Mouse (Mus musculus) cerebellum, postnatal 25 days (tissue): Measurements from ENCODE around the gene Ripk3.

ENCODE experiments used
- DNase-seq, 2 experiments: peaks; one replicate each; pipeline ENCODE4 v3.0.0; 2021; ENCODE audit warnings: mixed read lengths in 2 of 2

The Ripk3 gene

DNA sequence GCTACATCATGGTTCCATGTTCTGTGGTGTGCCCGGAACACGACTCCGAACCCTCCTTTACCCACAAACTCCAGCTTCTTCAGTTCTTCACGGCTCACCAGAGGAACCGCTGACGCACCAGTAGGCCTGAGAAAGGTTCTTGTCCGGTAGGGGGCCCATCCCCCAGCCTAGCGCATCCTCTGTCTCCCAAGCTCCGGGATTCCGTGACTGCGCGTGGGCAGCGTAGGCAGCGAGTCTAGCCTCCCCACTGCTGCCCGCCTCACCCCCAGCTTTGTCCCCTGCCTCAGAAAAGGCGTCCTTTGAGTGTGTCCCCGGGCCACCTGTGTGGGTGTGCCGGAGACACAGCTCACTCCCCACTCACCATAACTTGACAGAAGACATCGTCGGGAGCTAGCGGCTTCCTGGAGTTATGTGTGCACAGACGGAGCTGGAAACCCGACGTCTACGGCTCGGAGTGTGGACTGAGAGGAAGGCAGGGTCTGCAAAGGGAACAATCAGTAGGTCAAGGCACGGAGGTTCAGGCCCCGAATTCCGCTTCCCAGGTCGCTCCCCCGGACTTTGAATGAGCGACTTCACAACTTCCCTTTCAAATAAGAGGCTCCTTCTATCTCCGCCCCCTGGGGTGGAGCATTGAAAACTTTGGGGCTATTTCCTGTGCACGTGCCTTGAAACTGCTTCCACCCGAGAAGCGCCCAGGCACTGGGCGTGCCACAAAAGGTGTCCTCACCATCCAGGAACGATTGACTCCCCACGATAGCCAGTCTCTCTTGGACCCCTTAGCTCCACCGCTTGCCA, at the start of gene Ripk3:
Ripk3 (minus strand) TSS at position 610 of the 795 bp plus-strand sequence.
- DNase-seq: no peak

DNA sequence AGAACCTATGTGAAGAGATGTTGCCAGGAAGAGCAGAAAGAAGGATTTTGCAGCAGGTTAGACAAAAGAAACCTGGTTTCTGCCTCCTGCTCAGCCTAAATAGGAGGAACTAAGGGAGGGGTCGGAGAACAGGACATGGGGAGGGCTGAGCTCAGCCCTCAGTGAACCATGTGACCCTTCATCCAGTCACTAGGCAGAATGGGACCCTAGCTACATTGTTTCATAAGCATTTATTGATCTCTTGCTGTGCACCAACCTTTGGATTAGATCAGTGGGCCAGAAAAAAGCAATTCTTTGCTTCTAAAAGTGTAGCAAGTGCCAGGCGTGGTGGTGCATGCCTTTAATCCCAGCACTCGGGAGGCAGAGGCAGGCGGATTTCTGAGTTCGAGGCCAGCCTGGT, 49.6 kb upstream of the Ripk3 start:
- no peak for DNase-seq

GRCm38 (mm10) chr14:55834808-55835533, 46.3 kb upstream of the Ripk3 start:
- DNase-seq: no peak

DNA sequence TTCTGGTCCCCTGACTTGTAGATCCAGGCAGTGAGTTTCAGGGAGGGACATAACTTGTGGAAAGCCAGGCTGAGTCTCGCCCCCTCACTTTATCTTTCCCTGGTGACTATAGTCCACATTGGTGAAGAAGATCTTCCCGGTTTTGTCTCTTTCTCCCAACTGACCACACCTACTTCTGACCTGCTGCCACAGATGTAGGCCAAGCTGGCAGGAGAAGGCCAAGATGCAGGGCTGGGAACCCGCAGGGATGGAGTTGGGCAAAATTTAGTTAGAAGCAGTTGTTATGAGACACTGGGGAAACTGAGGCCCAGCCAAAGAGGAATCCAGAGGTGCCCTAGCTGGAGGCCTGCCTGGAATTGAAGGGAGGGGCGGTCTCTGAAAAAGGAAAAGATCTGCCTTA, 44.5 kb upstream of the Ripk3 start:
- DNase-seq: no peak

GRCm38 (mm10) chr14:55830331-55830730, 41.7 kb upstream of the Ripk3 start:
- no peak for DNase-seq

DNA sequence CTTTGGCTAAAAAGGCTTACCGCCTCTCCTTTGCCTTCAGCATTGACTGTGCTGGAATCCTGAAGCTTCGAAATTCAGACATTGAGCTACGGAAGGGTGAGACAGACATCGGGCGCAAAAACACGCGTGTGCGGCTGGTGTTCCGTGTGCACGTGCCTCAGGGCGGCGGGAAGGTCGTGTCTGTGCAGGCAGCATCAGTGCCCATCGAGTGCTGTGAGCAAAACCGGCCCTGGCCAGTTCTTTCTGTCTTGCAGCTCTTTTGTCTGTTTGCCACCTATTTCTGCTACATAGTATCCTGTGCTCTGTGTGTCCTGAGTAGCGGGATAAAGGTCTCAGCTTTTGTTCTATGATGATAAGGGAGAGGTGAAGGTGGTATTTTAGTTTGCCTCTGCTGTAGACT, 41.2 kb upstream of the Ripk3 start:
- no peak for DNase-seq

- DNase-seq: no peak
Observed at GRCm38 (mm10) chr14:55828716-55829263, 40.1 kb upstream of the Ripk3 start.

DNA sequence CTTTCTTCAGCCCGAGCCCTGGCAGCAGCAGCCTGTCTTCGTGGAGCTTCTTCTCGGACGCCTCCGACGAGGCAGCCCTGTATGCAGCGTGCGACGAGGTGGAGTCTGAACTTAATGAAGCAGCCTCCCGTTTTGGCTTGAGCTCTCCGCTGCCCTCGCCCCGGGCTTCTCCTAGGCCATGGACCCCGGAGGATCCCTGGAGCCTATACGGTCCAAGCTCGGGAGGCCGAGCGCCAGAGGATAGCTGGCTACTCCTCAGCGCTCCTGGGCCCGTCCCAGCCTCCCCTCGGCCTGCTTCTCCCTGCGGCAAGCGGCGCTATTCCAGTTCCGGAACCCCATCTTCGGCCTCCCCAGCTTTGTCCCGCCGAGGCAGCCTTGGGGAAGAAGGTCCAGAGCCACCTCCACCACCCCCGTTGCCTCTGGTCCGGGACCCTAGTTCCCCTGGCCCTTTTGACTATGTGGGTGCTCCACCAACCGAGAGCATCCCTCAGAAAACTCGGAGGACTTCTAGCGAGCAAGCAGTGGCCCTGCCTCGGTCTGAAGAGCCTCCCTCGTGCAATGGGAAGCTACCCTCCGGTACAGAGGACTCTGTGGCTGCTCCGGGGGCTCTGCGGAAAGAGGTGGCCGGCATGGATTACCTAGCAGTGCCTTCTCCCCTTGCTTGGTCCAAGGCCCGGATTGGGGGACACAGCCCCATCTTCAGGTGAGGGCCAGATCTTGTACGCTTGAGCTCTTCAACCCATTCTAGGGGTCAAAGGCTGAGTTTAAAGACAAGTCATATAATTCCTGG, 38.1 kb upstream of the Ripk3 start:
- DNase-seq: peak; percentile 28 to 48

DNA sequence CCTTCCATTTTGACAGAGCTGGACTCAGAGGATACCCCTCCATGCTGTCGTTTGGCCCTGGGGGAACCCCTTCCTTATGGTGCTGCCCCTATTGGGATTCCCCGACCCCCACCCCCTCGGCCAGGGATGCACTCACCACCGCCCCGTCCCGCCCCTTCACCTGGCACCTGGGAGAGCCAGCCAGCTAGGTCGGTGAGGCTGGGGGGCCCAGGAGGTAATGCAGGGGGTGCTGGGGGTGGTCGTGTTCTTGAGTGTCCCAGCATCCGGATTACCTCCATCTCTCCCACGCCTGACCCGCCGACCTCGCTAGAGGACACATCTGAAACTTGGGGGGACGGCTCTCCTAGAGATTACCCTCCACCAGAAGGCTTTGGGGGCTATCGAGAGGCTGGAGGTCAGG, 37.5 kb upstream of the Ripk3 start:
- no peak for DNase-seq

DNA sequence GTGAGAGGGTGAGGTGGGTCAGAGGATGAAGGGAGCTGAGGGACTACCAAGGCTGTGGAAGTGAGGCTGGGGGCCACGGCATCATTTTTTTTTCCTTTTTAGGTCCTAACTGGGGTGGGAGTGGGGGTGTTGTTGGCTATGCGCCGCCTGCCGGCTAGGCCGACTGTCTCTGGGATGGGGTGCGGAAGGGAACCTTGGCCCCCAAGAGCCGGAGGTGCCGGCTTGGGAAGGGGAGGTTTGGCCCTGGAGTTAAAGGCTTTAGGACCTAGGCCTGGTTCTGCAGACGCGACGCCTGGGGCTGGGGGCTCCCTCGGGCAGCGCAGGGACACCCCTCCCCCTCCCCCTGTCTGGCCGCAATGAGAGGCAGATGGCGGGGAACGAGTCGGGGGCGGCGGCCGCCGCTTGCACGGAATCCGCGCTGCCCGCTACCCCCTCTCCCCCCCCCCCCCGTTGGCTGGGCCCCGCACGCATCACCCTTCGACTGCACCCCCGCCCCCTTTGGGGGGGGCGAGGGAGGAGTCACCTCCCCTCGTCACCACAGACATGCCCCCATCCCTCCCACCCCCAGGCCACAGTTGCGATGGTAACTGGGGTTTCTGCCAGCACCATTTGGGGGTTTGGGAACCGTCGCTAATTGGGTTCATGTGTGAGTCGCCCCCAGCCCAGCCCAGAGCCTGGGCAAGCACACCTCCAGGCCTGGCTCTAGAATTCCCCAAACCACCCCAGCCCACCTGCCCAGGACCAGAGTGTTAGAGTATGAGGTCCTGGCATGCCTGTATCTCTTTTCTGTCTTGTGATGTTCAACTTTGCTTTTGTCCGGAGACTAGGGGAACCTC, 36.8 kb upstream of the Ripk3 start:
- DNase-seq: peak; percentile 16 to 24

GRCm38 (mm10) chr14:55824481-55825215, 36.0 kb upstream of the Ripk3 start:
- peak in 1 of 2 experiments; percentile 11 for DNase-seq

GRCm38 (mm10) chr14:55824001-55824480, 35.4 kb upstream of the Ripk3 start:
- DNase-seq: peak in 1 of 2 experiments; percentile 26

DNA sequence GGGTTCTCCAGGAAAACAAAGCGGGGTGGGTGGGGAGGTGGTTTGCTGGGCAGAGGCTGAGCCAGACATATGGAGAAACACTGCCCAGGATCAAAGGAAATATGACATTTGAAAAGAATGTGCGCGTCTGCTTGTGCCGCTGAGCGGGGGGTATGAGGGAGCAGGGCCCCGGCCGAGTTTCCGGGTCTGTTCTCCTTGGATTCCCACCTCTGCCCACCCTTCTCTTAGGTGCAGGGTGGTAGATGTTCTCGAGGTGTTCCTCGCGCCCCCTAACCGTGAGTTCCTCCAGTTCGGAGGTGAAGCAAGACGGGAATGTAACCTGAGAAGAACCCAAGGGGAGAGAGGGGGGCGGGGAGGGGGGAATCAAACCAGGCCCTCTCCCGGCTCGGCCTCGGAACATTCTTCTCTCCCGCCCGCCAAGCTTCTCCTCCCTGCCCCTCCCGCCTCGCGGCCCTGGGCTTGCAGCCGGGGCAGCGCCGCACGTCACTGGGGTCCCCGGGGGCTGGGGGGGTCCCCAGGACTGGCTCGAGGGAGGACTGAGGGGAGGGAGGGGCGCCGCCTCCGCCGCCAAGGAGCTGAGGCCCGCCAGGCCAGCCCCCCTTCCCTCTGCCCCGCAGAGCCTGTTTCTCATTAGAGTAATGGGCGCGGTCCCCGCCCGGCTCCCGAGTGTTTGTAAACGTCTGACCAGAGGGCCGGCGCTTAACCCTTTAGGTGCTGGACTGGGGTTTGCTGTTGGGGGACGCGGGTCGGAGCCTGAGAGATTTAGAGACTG, 34.5 kb upstream of the Ripk3 start, which contains the start of gene Nfatc4:
Nfatc4 (plus strand) TSS at position 154 of the 772 bp plus-strand sequence.
- DNase-seq: peak; percentile 39 to 61

DNA sequence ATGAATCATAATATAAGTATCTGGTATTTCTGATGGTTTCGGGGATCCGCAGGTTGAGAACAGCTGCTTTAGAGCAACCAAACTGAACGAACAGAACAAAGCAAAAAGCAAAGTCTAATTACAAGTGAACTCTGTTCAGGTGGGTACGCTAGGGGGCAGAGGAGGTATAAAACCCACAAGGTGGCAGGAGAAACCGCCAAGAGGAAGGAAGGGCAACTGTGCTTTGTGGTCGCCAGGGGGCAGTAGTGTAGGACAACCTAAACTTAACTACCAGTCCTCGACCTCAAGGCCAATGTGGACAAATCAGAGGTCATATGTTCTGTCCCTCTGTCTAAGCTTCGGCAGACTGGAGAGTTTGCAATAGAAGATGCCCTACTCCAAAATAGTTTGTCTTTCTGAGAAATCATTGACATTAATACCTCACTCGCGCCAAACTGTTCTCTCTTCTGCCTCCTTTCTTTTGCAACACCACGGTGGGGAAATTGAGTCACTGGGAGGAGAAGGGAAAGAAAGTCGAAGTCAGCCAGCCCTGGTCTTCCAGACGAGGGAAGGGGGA, 33.8 kb upstream of the Ripk3 start:
- peak; percentile 65 to 80 for DNase-seq

GRCm38 (mm10) chr14:55820576-55820975, 31.9 kb upstream of the Ripk3 start:
- DNase-seq: peak in 1 of 2 experiments; percentile 1

GRCm38 (mm10) chr14:55819845-55820405, 31.3 kb upstream of the Ripk3 start:
- peak in 1 of 2 experiments; percentile 1 for DNase-seq

DNA sequence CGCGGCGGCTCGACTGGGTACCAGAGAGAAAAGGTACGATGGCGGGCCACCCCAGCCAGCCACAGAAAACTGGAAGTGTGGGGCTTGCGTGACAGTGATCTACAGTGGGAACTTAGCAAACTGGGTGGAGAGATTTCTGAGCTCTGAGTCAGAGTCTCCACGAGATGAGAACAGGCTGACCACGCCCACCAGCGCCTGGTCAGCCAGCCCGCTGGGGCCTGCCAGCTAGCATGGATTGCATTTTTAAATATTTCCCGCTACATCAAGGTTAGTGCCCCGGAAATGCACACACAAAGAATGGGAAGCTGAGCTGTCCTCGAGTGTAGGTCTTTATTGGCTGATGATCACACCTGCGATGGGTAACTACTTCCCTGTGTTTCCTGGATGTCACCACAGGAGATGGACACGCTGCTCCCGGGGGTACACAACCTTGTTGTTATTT, 26.7 kb upstream of the Ripk3 start:
- DNase-seq: peak; percentile 43 to 65

DNA sequence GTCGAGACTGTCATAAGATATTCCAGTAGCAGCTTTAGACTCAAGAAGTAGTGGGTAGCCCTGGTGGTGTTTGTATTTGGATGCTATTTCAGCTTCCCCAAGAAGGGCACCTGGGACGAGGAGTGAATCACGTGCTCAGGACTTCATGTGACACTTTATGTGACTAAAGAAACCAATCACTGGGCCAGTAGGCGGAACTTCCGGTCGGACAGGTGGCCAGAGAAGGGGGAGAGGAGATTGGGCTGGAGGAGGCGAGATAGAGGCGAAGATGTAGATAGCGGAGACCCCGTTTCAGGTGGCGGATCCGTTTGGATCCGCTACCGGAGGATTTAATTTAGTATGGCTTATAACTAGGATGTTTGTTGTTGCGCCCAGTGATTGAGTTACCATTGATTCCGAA, 26.2 kb upstream of the Ripk3 start:
- DNase-seq: peak; percentile 76 to 90
